Mouse (Mus musculus): ENCODE measurements at regions not wholly inside any gene's neighbourhood (a gene's known extent, or its start where the extent isn't known, plus 50 kb on each side); places are given as distances from the start of the nearest gene placed in this dataset.
"Not testable (repeated sequence)": the region's sequence is repeated elsewhere in the genome, so short reads cannot be mapped to it uniquely, and the experiment has no call there.

GRCm38 (mm10) chr1:95397188-95397587 is 83.8 kb downstream of the Fam174a start:
- DNase-seq: no peak

GRCm38 (mm10) chr1:95399764-95400163 is 86.3 kb downstream of the Fam174a start:
- DNase-seq: no peak

GRCm38 (mm10) chr1:95422253-95422652 is 108.8 kb downstream of the Fam174a start:
- no peak for DNase-seq

GRCm38 (mm10) chr1:95425420-95425819 is 112.0 kb downstream of the Fam174a start:
- no peak for DNase-seq

GRCm38 (mm10) chr1:95437155-95437554 is 123.7 kb downstream of the Fam174a start:
- DNase-seq: no peak

- DNase-seq: no peak
Observed at GRCm38 (mm10) chr1:95445541-95445940, 132.1 kb downstream of the Fam174a start.

- no peak for DNase-seq
Observed at GRCm38 (mm10) chr1:95448962-95449558, 135.6 kb downstream of the Fam174a start.

- DNase-seq: no peak
Observed at GRCm38 (mm10) chr1:95450920-95451332, 137.5 kb downstream of the Fam174a start.

GRCm38 (mm10) chr1:95451755-95452154 is 138.3 kb downstream of the Fam174a start:
- peak; percentile 26 for DNase-seq

GRCm38 (mm10) chr1:95454246-95454645 is 140.8 kb downstream of the Fam174a start:
- no peak for DNase-seq

GRCm38 (mm10) chr1:95459355-95459754 is 145.9 kb downstream of the Fam174a start:
- DNase-seq: no peak

- no peak for DNase-seq
Observed at GRCm38 (mm10) chr1:95468095-95468494, 154.7 kb downstream of the Fam174a start.

GRCm38 (mm10) chr1:95468772-95469171 is 155.3 kb downstream of the Fam174a start:
- no peak for DNase-seq

- no peak for DNase-seq
Observed at GRCm38 (mm10) chr1:95470491-95470890, 157.1 kb downstream of the Fam174a start.

GRCm38 (mm10) chr1:95493004-95493403 is 174.4 kb downstream of the St8sia4 start:
- DNase-seq: no peak

- DNase-seq: not testable (repeated sequence)
Observed at GRCm38 (mm10) chr1:95500671-95501070, 166.7 kb downstream of the St8sia4 start.

GRCm38 (mm10) chr1:95508718-95509117 is 158.7 kb downstream of the St8sia4 start:
- no peak for DNase-seq

- no peak for DNase-seq
Observed at GRCm38 (mm10) chr1:95528726-95529125, 138.6 kb downstream of the St8sia4 start.

GRCm38 (mm10) chr1:95531017-95531416 is 136.4 kb downstream of the St8sia4 start:
- DNase-seq: no peak

Data from right cerebral cortex, postnatal 25 days (tissue).